Mouse (Mus musculus) CD4-positive, CD25-positive, alpha-beta regulatory T cell, adult 4 months (primary cell): Measurements from ENCODE around the gene Vmn1r189. TPM values are rescaled to one million over a fixed set of nuclear protein-coding genes. Genes with fewer than 3 reads are reported as not detected.
"Not testable (repeated sequence)": the region's sequence is repeated elsewhere in the genome, so short reads cannot be mapped to it uniquely, and the experiment has no call there.

Source experiments
- ATAC-seq: one replicate; pipeline ENCODE4 v1.8.0; 2017
- polyA plus RNA-seq, 2 experiments: library from polyadenylated mRNA; unstranded; fragments of 100-300 nt; shearing (Covaris generic); gene quantifications; one replicate each; pipeline ENCODE4 v1.2.1; 2017

The Vmn1r189 gene
- polyA plus RNA-seq: not detected

GRCm38 (mm10) chr13:22105724-22106123 lies at the start of gene Vmn1r189:
Vmn1r189 (minus strand) TSS chr13:22105824.
- not testable (repeated sequence) for ATAC-seq

DNA sequence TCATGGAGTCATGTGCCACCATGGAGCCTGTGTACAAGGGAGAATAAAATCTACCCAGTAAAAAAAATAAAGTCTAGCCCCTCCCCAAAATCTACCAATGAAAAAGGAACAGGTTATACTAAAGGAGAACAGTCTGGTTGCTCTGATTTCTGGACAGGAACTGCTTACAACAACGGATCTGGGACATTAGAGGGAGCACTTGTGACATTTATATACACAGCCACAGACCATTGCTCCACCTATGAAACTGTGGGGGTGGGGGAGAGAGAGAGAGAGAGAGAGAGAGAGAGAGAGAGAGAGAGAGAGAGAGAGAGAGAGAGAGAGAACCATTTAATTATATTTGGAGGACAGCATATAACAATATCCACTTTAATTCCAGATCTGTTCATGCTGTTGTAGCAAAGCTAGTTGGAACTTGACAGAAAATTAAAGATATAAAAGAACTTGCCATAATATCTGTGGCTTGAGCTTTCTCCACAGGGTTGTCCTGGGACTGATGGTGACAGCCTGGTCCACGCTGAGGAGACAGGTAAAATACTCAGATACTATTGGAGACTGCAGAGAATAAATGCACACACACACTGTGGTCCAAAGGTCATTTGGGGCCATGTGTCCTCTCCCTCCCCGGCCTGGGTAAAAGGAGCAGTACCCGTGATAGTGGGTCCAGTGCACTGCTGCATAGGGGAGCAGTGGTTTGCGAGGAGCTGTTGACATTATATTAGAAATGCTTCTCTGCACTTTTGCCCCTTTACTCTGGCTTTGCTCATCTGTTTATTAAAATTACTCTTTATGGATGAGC lies 31.1 kb upstream of the Vmn1r189 start:
- ATAC-seq: not testable (repeated sequence)

- ATAC-seq: not testable (repeated sequence)
Measured at GRCm38 (mm10) chr13:22084140-22084539, 21.5 kb downstream of the Vmn1r189 start, which contains the start of gene Vmn1r188. Vmn1r188 (plus strand) TSS chr13:22084440.

GRCm38 (mm10) chr13:22063468-22063867 lies 42.2 kb downstream of the Vmn1r189 start:
- ATAC-seq: no peak

GRCm38 (mm10) chr13:22061422-22061821 lies 44.2 kb downstream of the Vmn1r189 start:
- ATAC-seq: no peak

GRCm38 (mm10) chr13:22053754-22054153 lies 51.9 kb downstream of the Vmn1r189 start:
- ATAC-seq: no peak

DNA sequence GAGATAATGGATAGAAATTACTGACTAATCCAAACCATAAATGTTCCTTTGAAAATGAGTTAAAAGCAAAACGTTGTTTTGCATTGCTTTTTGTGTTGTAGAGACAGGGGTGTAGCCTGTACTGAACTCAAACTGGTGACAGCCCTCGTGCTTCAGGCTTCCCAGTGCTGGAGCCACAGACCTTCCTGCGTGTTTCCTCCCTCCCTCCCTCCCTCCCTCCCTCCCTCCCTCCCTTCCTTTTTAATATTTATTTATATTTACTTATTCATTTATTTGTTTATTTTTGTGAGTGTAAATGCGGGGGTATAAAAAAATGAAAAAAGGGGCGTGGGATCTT lies 54.1 kb downstream of the Vmn1r189 start:
- ATAC-seq: no peak

DNA sequence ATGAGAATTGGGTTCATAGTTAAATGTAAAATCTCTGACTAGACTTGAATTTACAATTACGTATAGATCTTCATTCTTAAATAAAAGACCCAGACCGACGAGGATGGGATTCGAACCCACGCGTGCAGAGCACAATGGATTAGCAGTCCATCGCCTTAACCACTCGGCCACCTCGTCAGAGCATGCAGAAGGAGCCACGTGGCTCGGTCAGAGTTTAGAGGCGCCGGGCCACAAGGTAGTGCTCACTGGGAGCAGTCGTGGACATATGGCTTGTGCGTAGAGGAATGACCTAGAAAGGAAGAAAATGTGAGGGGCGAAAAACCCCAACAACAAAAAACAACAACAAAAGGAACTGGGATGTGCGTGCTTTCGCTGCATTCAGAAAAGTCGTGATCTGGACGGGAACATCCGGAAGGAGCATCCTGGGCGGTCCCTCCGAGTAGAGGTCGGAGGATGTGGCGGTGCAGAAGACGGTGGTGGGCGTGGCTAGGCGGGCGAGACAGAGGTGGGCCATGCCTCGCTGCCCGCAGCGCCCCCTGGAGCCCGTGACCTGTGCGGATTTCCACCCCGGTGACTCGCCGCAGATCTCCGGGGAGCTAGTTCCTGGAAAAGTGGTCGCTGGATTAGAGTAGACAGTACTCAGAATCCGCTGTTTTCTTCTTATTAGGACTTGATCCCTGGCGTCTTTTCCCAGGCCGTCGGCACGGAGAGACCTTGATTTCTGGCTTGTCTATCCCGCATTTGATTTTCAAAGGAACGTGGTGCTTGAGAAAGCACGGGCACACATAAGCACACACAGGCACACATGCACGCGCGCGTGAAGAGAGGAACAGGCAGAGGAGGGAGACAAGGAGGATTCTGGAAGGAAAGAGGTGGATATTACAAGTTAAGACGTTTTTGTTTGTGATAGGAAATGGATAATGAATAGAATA lies 54.8 kb downstream of the Vmn1r189 start:
- peak; percentile 92 for ATAC-seq

Other genes with a start within 250 kb of the Vmn1r189 start
- under 1 TPM in 1 of 2 experiments, not detected in 1; 0.37 TPM for gene Zfp184, start 160.7 kb downstream of the Vmn1r189 start, polyA plus RNA-seq
- gene Pom121l2, start 124.6 kb downstream of the Vmn1r189 start, polyA plus RNA-seq: not detected
- under 1 TPM in 1 of 2 experiments, not detected in 1; 0.74 TPM for gene Prss16, start 96.1 kb downstream of the Vmn1r189 start, polyA plus RNA-seq
- not detected for gene Hist1h2ah, start 70.3 kb downstream of the Vmn1r189 start, polyA plus RNA-seq
- gene Hist1h2bk, start 70.0 kb downstream of the Vmn1r189 start, polyA plus RNA-seq: 1 to 10 TPM in 1 of 2 experiments, not detected in 1; 4.8 TPM
- gene Hist1h4i, start 64.5 kb downstream of the Vmn1r189 start, polyA plus RNA-seq: 1 to 10 TPM; 5.4 to 6.7 TPM
- gene Hist1h2ag, start 62.9 kb downstream of the Vmn1r189 start, polyA plus RNA-seq: not detected
- 1 to 10 TPM; 3.8 to 9.5 TPM for gene Hist1h2bj, start 62.6 kb downstream of the Vmn1r189 start, polyA plus RNA-seq
- not detected for gene Vmn1r188, start 21.4 kb downstream of the Vmn1r189 start, polyA plus RNA-seq
- not detected for gene Vmn1r191, start 78.1 kb upstream of the Vmn1r189 start, polyA plus RNA-seq
- gene Vmn1r192, start 85.3 kb upstream of the Vmn1r189 start, polyA plus RNA-seq: not detected
- not detected for gene Vmn1r193, start 117.3 kb upstream of the Vmn1r189 start, polyA plus RNA-seq
- gene Vmn1r194, start 138.4 kb upstream of the Vmn1r189 start, polyA plus RNA-seq: not detected
- gene Vmn1r195, start 164.7 kb upstream of the Vmn1r189 start, polyA plus RNA-seq: not detected
- not detected for gene Vmn1r196, start 184.1 kb upstream of the Vmn1r189 start, polyA plus RNA-seq
- gene Vmn1r197, start 218.8 kb upstream of the Vmn1r189 start, polyA plus RNA-seq: not detected
- not detected for gene Vmn1r198, start 244.5 kb upstream of the Vmn1r189 start, polyA plus RNA-seq